Mouse (Mus musculus) kidney, postnatal 36 days (tissue): Measurements from ENCODE around the gene Pde8b.

Source experiments
- DNase-seq, 2 experiments: peaks; one replicate each; pipeline ENCODE4 v3.0.0; 2021 to 2022; ENCODE audit warnings: mixed read lengths in 2 of 2

Pde8b gene

DNA sequence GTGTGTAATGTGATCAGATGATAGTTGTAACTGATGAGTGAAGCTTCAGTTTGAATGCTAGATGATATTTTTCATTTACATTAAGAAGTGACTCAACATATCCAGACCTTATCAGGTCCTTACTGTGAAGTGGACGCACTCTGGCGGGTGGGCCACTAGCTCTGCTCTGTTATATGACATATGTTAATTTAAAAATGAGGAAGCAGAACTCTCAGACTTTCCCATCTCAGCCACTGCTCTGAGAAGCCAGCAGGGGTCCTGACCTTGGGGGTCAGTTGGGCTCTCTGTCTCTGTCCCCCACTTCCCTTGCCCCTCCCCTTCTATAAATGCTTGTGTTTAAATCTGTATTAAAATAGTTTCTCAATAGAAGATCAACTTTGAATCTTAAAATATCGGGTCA, 172.4 kb downstream of the Pde8b start:
- DNase-seq, result no peak

DNA sequence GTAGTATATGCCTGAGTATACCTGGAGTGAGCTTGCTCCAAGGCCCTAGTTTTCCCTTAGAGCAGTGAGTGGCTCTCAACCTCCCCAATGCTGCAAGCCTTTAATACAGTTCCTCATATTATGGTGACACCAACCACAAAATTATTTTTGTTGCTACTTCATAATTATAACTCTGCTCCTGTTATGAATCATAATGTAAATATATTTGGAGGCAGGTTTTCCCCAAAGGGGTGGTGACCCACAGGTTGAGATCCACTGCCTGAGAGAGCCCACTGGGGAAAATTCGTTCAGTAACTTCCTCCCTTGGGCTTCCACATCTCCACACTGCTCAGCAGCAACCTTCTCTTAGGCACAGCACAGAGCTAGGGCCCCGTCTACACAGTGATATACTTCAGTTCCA, 174.0 kb downstream of the Pde8b start:
- no peak for DNase-seq

DNA sequence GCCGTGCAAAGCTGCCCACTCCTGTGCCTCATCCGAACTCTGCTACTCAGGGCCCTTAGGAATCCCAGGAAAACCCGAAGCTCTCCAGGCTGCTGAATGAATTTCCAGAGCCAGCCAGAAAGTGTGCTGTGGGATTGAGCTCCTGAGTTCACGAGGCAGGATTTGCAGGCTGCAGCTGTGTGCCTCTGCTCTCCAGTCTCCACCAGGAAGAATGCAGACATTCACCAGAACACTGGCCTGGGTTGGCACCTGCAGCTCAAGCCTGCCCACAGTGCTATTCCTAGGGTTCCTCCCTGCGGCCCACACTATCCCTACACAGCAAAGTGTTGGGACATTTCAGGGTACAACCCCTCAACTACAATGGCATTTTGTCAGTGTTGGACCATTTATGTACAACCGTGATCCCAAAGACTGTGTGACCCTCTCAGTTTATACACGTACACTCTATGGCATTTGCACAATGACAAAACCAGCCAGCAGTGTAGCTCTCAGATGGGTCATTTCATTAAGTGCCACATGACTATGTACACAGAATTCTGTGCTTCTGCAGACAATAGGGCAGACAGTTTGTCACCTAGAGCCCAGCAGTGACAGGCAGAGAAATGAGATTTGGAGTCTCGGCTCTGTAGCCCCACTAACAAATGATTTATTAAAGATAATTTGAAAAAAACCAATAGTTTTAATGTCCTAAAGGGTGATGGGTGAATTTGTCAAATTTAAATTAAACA, 176.5 kb downstream of the Pde8b start:
- DNase-seq, result no peak

DNA sequence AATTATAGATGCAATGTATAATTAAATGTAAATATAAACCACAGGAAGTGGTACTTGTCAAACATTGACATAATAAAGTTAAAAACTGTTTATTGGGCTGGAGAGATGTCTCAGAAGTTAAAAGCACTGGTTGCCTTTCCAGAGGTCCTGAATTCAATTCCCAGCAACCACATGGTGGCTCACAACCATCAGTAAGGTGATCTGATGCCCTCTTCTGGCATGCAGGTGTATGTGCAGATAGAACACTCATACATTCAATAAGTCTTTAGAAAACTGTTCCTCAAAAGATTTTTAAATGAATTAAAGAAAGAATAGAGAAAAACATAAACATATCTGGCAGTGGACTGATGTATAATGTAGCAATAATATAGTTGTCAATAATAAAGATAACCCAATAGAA, 179.9 kb downstream of the Pde8b start:
- no peak for DNase-seq

DNA sequence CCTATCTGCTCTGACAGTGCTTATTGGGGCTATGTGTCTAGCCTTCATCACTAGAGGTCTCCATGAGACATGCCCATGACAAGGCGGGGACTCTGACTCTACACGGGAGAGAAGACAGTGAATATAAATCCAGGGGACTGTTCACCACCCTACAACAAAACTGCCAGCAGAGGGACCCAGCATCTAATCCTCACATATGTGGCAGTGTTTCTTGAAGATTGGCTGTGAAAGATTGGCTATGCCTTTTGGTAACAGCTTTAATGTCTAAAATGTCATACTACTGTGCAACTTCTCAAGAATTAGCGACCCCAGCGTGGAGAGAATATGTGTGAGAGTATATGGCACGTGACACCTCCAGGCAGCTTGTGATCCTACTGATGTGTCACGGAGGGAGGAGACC, 182.3 kb downstream of the Pde8b start:
- DNase-seq, result peak in 1 of 2 experiments; percentile 48

DNA sequence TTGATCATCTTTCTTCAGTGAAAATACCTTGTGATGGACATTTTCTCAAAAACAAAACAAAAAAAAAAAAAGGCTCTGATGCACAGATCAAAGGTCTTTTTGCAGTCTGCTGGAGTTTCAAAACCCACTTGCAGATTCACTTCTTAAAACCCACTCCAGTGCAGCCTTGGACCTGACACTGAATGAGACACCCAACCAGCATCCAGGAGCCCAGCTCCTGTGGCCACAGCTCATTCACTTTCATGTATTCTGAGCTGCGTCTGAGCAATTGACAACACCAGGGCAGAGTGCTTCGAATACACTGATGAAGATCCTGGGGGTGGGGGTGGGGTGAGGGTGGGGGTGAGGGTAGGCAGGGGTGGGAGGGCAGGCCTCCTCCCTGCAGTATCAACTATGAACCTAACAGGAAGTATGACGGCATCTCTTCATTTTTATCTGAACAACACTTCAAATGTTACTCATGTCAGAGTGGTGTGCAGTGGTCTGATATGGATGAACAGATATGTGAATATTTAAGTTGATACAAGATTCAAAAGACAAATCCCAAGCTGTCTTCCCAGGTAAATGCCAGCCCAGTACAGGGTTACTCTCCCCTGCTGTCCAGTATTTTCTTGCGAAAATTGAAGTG, 186.6 kb downstream of the Pde8b start:
- DNase-seq, result no peak

DNA sequence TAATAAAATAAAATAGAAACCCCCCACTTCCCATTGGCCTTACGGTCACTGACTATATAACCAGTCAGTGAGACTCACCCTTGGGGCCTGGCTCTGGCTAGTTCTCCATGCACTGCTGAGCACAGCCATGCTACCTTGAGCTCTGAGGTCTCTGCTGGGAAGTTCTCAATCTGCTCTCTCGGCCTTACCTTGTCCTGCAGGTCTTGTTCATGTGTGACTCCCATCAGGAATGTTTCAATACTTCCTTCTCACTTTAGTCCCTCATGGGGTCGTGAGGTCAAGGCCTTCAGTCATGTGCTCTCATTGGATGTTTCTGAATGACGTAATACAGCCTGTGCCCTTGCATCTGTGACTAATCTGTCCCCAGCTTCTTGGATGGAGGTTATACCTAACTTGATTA, 191.3 kb downstream of the Pde8b start:
- DNase-seq, result peak; percentile 34

DNA sequence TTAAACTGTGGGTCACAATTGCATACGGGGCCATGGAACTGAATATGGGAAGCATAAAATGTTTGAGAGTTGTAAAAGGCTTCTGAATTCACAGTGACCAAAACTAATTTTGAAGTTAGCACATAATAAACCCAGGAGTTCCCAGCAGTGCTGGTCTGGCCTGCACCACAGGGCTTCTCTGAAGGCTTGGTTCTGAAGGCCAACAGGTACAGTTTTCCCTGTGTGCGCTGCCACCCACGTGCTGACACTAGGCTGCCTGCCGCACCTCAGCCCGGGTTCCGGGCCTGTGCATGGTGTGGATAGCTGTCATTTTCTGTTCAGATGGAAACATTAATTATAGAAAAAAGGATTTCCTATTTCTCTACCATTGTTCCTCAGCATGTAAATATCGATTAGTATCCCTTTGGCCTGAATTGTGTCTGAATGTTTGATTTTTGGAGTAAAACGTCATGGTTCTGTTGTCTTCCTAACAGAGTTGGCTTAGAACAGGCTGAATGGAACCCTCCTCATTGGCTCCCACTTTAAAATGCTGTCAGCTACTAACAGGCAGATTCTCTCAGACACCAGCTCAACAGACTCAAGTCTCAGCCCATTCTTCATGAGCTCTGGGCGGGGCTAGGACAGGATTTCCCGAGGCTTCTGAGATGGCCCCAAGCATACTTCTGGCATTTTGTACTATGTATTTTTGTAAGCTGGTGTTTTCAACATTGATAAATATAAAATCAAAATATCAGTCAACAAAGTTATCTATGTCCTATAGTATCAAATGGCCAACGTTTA, 193.4 kb downstream of the Pde8b start:
- peak; percentile 13 to 33 for DNase-seq

DNA sequence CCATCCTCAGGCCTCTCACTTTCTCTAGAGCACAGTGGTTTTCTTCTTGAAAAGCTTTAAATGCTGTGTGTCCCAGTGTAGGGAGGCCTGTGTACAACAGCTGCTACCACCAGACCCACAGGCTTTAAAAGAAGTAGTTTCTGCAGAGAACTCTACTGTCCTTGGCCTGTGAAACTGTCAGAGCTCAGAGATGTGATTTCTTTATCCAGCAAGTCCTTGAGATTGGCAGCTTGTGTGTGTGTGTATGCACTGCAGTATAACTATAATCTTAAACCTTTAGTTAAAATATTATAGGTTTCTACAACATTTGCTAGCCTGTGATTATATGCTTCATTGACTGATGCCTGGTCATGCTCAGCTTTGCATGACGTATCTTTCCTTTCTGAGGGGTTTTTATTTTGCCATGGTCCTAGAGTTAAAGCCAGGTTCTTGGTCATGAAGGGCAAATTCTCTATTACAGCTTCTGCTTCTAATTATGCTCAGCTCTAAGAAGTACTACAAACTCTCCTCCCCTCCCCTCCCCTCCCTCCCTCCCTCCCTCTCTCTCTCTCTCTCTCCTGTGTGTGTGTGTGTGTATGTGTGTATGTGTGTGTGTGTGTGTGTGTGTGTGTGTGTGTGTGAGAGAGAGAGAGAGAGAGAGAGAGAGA, 194.3 kb downstream of the Pde8b start:
- DNase-seq, result no peak

DNA sequence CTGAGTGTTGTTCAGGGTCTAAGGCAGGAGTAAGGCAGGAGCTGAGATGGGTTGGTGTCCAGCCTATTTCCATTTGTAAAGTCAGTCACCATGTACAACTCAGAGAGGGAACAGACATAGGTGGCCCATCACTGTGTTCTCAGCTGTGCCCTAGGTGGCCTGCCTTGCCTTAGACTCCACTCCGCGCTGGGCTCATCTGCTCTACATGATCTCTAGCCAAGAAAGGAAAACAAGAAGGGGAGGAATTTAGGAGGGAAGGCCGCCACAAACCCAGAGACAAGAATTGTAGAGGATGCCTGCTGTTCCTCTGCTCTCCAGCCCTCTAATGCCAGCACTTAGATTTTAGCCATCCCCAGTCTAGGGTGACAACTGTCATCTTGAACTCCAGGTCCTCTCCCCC, 197.7 kb downstream of the Pde8b start:
- DNase-seq, result no peak

DNA sequence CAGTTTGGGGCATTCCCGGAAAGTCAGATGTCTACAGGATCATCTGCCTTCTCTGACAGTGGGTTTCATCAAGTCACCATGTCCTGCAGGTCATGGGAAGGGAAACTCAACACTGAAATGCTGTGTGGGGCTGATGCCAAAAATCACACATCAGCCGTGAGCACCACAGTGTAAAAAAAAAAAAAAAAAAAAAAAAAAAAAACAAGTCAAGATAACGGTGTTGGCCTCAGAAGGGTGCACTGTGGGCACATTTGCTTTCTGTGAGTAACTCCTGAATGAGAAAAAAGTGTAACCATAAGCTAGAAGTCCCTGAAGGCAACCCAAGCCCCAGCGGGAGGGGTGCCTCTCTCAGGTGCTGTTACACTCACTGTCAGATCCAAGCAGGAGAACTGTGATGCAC, 199.7 kb downstream of the Pde8b start:
- no peak for DNase-seq

DNA sequence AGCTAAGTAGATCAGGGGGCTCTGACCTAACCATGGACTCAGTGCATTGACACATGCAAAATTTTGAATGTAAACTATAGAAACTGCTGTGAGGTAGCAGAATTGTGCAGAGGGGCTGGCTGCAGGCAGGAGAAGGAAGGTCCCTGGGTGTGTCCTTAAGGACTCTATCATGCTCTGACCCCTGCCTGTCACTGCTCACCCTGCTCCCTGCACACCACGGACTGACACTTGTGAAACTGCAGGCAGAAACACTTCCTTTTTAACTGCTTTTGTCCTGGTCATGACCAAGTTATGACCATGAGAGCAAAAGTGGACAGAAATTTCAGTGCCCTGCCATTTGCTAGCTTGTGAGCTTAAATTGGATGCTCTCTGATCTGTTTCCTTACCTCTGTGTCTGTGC, 206.0 kb downstream of the Pde8b start:
- DNase-seq, result no peak

DNA sequence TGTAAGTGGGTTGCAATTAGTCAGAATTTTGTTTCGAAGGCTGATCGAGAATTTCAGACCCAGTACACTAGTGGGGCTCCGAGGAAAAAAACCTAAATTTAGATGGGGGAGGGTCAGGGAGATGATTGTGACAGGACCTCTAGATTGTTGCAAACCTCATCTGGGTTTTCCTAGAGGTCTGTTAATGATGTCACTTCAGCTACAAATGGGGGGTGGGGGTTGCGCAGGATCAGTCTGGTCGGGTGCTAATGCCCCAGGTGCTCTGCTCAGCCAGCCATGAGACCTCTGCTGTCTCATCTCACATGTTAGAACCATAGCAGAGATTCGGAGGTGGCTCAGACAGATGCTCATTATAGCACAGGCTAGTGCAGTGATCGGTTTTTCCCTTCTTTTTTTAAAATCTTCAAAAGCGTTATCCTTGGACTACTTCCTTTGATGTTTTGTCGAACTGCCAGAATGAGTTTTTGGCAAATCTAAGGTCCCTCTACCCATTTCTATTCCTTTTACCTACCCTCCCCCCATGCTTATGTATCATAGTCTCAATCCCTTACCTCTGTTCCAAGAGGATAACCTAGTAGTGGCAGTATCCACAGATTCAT, 209.9 kb downstream of the Pde8b start:
- DNase-seq, result no peak

DNA sequence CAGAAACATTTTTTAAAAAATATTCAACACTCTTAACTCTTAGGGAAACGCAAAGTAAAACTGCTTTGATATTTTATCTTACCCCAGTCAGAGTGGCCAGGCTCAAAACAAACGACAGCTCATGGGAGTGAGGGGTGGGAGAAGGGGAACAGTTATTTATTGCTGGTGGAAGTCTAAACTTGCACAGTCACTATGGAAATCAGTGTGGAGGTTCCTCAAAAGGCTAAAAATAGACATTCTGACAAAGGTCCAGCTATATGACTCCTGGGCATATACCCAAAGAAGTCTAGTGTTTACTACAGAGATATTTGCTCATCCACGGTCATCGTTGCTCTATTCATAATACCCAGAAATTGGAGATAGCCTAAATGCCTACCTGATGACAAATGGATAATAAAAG, 211.9 kb downstream of the Pde8b start:
- no peak for DNase-seq

DNA sequence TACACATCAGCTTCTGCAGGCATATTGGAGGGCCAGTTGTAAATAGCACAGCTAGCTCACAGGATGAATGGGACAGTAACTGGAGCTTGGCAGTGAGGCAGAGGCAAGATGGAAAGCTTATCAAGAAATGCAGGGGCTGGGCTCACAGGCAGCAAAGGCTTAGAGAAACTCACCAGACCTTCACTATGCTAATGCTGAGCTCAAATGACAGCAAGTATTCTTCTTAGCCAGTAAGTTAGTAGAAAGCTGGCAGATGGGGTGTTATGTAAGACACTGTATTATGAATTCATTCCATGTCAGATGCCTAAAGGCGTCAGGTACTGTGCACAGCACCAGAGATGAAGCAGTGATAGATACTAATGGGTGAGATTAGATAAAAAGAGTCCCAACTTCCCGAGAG, 215.4 kb downstream of the Pde8b start:
- no peak for DNase-seq

DNA sequence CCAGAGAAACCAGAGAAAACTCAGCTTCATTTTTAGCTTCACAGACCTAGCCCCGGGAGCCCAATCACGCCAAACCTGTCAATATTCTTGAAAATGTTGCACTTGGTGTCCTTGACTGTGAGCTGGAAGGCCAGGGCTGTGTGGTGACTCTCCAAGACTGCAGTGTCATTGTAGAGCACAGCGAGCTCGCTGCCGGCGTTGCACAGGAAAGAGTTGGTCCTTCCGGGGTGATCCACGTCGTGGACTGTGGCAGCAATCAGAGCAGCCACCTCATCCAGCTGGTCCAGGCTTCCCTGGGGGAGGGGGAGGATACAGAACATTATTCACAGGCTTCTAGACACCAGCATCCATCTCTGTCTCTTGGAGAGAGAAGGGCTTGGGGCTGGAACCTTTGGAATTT, 216.0 kb downstream of the Pde8b start:
- DNase-seq, result no peak

DNA sequence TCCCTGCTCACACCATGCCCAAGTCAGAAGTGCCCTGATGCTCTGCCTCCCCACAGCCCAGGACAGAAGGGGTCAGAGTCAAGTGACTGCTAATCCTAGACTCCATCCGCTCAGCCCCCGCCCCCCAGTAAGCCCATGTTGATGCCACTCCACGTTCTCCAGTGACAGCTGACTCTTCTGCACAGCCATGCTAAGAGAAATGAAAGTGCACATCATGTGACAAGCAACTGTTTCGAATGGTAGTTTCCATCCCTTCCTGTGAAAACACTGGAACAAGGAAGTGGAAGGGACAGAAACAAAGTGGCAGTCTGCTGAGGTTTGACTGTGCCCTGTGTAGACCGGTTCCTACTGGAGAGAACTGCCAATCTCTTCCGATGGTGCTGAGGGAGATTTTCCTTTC, 217.2 kb downstream of the Pde8b start:
- peak in 1 of 2 experiments; percentile 21 for DNase-seq

DNA sequence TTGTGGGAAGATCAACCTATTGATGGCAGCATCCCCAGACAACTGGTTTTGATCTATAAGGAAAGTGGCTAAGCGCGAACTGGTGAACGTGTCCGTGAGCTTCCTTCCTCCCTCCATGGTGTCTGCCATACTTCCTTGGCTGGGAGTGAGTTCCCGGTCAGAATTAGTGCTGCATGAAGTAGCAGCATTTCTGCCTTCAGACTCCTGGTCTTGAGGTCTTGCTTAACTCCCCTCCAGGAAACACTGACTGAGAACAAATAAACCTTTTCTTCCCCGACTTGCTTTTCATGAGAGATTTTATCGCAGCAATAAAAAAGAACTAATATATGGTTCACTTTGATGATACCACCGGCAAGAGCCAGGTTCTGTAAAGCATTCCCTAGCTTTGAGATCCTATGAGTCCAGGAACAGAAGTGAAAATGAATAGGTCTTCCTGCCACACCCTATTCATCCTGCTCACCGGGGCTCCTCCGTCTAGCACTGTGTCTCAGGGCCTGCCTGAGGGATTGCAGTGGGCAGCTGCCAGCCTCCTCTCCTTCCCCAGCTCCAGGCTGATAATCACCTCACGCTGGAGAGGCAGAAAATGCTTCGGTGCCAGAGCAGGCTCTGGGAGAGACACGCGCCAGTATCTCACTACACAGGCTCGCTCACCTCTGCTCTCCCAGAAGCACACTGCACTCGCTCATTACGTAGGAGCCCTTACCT, 217.9 kb downstream of the Pde8b start:
- DNase-seq, result no peak

DNA sequence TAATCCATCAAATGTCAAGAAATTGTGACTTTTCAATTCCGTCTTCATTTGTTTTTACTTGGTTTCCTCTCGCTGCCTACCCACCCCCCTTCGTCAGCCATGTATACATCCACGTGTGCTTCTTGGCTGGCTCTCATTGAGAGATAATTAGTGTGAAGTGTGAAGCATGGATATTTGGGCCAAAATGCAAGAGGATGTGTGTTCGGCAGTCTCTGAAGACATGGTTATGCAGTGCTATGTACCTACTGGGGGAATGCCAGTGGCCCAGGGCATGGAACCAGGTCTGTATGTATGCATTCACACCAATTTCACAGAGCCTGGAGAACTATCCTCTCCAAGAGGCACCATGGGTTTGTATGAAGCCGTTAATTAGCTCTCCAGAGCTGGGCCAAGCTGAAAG, 219.3 kb downstream of the Pde8b start:
- DNase-seq, result no peak

DNA sequence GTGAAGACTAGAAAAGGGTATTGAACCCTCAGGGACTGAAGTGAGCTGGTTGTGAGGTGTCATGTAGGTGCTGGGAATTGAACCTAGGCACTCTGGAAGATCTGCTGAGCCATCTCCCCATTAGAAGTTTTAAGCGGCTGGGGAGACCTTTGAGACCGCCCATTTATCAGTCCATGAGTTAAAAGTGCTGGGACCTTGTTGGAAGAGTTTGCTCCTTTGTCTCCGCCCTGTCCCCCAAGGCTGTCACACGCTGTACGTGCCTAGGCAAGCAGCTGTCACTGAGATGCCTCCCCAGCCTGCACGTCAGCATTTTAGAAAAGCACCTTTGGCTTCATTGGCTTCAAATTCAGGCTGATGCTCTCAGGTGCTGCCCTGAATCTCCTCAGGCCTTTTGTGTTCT, 229.9 kb downstream of the Pde8b start:
- DNase-seq, result no peak

DNA sequence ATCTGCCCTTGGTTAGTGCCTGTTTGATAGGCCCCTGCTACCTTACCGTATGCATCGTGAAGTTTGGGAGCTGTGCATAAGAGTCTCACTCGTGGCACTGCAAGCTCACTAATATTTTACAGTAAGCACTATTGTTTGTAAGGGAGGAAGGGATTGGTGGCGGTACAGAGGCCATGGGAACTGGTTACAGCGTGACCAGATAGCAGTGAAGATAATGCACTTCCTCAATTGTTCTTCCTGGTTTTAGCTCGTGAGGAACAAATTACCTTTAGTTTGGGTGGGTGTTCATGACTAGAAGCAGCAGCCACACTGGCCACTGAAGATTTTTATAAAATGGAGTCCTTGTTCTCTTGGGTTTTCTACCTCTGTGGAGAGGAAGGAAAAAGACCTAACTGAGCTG, 230.8 kb downstream of the Pde8b start:
- no peak for DNase-seq

DNA sequence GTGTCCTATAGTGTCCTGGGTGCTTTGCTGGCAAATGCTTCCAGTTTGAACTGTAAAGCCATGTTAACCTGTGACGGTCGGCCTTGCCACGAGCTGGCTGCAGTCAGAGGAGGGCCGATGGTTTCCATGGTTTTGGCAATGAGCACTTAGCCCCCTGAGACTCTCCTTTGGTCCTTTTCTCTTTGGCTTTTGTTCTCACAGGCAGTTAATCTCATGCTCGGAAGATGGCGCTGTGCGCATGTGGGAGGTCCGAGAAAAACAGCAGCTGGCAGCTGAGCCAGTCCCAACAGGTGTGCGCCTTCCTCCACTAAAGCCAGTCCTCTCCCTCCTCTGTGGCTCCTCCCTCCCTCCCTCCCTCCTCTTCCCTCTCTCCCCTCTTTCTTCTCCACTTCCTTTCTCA, 232.2 kb downstream of the Pde8b start:
- DNase-seq, result peak; percentile 60 to 81

DNA sequence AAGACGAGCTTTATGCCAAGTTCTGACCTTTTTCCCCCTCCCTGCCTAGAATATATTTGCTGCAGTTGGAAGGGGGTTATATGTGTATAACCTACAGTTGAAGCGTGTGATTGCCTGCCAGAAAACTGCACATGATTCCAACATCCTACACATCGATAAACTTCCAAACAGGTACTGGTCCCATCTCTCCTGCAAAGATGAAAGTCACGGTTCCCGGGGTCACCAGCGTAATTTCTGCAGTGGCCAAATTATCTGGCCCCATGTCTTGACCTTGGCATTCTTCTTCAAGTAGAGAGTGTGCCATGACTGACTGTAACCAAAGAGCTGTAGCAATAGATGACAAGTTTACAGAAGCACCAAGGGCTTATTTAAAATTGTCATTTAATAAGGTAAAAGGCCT, 232.9 kb downstream of the Pde8b start:
- DNase-seq, result no peak
